Mouse (Mus musculus) lung, embryonic 14.5 days (tissue): ENCODE results near the gene Kcnn4. TPM values are rescaled to one million over a fixed set of nuclear protein-coding genes. Genes with fewer than 3 reads are reported as not detected.

Experiments used
- ATAC-seq: fragments of 200-750 bp; cut with Nextera tagmentation; 2 replicates; pipeline ENCODE4 v1.8.0; 2017; ENCODE audit warnings: mild to moderate bottlenecking, moderate TSS enrichment, moderate library complexity; ENCODE audit not compliant: insufficient read depth
- DNase-seq: peaks from one replicate; pipeline ENCODE4 v3.0.0-alpha.2; 2015
- H3K27ac ChIP-seq: fragments of 300-500 bp; sonication (generic); 2 replicates; pipeline ENCODE4 v1.5.1; 2014; ENCODE audit warnings: low read depth, mild to moderate bottlenecking, moderate library complexity
- H3K27me3 ChIP-seq: fragments of 300-500 bp; sonication (generic); 2 replicates; pipeline ENCODE4 v1.6.1; 2014; ENCODE audit warnings: low read length, control low read depth; ENCODE audit not compliant: insufficient read depth
- H3K36me3 ChIP-seq: fragments of 300-500 bp; sonication (generic); 2 replicates; pipeline ENCODE4 v1.6.1; 2014; ENCODE audit warnings: control low read depth; ENCODE audit not compliant: insufficient read depth
- H3K4me1 ChIP-seq: fragments of 300-500 bp; sonication (generic); 2 replicates; pipeline ENCODE4 v1.6.1; 2014; ENCODE audit warnings: antibody characterized with exemption, control low read depth; ENCODE audit not compliant: insufficient read depth
- H3K4me2 ChIP-seq: fragments of 300-500 bp; sonication (generic); 2 replicates; pipeline ENCODE4 v1.6.1; 2014; ENCODE audit warnings: mild to moderate bottlenecking
- H3K4me3 ChIP-seq: fragments of 300-500 bp; sonication (generic); 2 replicates; pipeline ENCODE4 v1.5.1; 2014; ENCODE audit warnings: low read depth, low read length
- H3K9ac ChIP-seq: fragments of 300-500 bp; sonication (generic); 2 replicates; pipeline ENCODE4 v1.6.1; 2014
- H3K9me3 ChIP-seq: fragments of 300-500 bp; sonication (generic); 2 replicates; pipeline ENCODE4 v1.6.1; 2016; ENCODE audit warnings: low read depth, low read length, control low read depth
- CTCF ChIP-seq: IDR thresholded peaks from 2 replicates; pipeline ENCODE4 v1.5.1; 2016; ENCODE audit warnings: antibody characterized with exemption, low read depth
- whole genome bisulfite sequencing: fragments of 180-500 bp; shearing (Covaris S2); extraction: QIAGEN DNeasy Blood & Tissue Kit; methylation state at CpG from one replicate; pipeline ENCODE4 v1.1.7; 2014; 5-methylcytosine and 5-hydroxymethylcytosine counted together
- polyA plus RNA-seq: library from polyadenylated mRNA; unstranded; fragments of >200 nt; fragmentation: Nextera tagmentation; extraction: Ambion mirVana; gene quantifications from 2 replicates; pipeline ENCODE4 v1.2.1, GENCODE M21; 2014

The Kcnn4 gene
- polyA plus RNA-seq, 1 experiment from 2014 or later: 1.6 TPM

GRCm38 (mm10) chr7:24391077-24391476 is 21.0 kb downstream of the Kcnn4 start:
- no peak overlapping the region for H3K4me3 ChIP-seq
- TF ChIP-seq CTCF: no peak
- peak; percentile 84 for ATAC-seq
- no peaks in the 10 kb centered on the region for H3K4me1 ChIP-seq
- peak; percentile 72 for DNase-seq
- 5% methylated on average over 5 of the region's 5 CpGs for WGBS
- H3K9me3 ChIP-seq: no peaks in the 10 kb centered on the region
- peak overlapping the region; percentile 30; the same call in 1 of the 2 replicates for H3K27ac ChIP-seq
- peak overlapping the region; percentile 37; the same call in 1 of the 2 replicates for H3K4me2 ChIP-seq
- H3K36me3 ChIP-seq: no peaks in the 10 kb centered on the region
- H3K27me3 ChIP-seq: no peaks in the 10 kb centered on the region
- H3K9ac ChIP-seq: no peak overlapping the region

- ATAC-seq: no peak
- no peaks in the 10 kb centered on the region for H3K36me3 ChIP-seq
- no peaks in the 10 kb centered on the region for H3K27me3 ChIP-seq
- no peak for TF ChIP-seq CTCF
- 60% methylated on average over 2 of the region's 2 CpGs for WGBS
- no peak overlapping the region for H3K27ac ChIP-seq
- H3K9me3 ChIP-seq: no peaks in the 10 kb centered on the region
- no peak overlapping the region; the same call in 1 of the 2 replicates for H3K4me2 ChIP-seq
- DNase-seq: no peak
- no peaks in the 10 kb centered on the region for H3K4me1 ChIP-seq
- H3K9ac ChIP-seq: no peak overlapping the region
- no peak overlapping the region for H3K4me3 ChIP-seq
These were observed 21.6 kb downstream of the Kcnn4 start for GRCm38 (mm10) chr7:24391687-24392086.

GRCm38 (mm10) chr7:24394054-24394453 is 24.0 kb downstream of the Kcnn4 start:
- Histone ChIP-seq H3K4me3 (no peak overlapping the region), H3K27me3 (no peaks in the 10 kb centered on the region), H3K36me3 (no peaks in the 10 kb centered on the region), H3K4me1 (no peaks in the 10 kb centered on the region), H3K9me3 (no peaks in the 10 kb centered on the region), H3K27ac (no peak overlapping the region), H3K4me2 (no peak overlapping the region), H3K9ac (no peak overlapping the region)
- ATAC-seq (no peak), DNase-seq (no peak)
- no peak for TF ChIP-seq CTCF
- 86% methylated on average over 2 of the region's 3 CpGs for WGBS

- Histone ChIP-seq H3K4me1 (no peaks in the 10 kb centered on the region), H3K9me3 (no peaks in the 10 kb centered on the region), H3K4me3 (no peak overlapping the region), H3K36me3 (no peaks in the 10 kb centered on the region), H3K4me2 (no peak overlapping the region), H3K27ac (no peak overlapping the region), H3K9ac (no peak overlapping the region), H3K27me3 (no peaks in the 10 kb centered on the region)
- DNase-seq (no peak), ATAC-seq (no peak)
- no peak for TF ChIP-seq CTCF
- 74% methylated on average over 15 of the region's 15 CpGs for WGBS
These were observed 24.6 kb downstream of the Kcnn4 start for GRCm38 (mm10) chr7:24394475-24395161.

GRCm38 (mm10) chr7:24396832-24397231 is 26.8 kb downstream of the Kcnn4 start:
- Histone ChIP-seq H3K36me3 (0 out of 2 replicates have a peak, but pooled peaks cover 3% of the 10 kb centered on the region), H3K9me3 (no peaks in the 10 kb centered on the region), H3K27me3 (no peaks in the 10 kb centered on the region), H3K27ac (no peak overlapping the region), H3K9ac (no peak overlapping the region), H3K4me3 (no peak overlapping the region), H3K4me2 (no peak overlapping the region), H3K4me1 (no peaks in the 10 kb centered on the region)
- DNase-seq: no peak
- no peak for TF ChIP-seq CTCF
- 63% methylated on average over 11 of the region's 11 CpGs for WGBS
- ATAC-seq: no peak

- 91% methylated on average over 8 of the region's 8 CpGs for WGBS
- peak overlapping the region; percentile 69; the same call in 1 of the 2 replicates for H3K4me2 ChIP-seq
- 0 out of 2 replicates have a peak, but pooled peaks cover 3% of the 10 kb centered on the region for H3K9me3 ChIP-seq
- no peaks in the 10 kb centered on the region for H3K4me1 ChIP-seq
- ATAC-seq (no peak), DNase-seq (no peak)
- no peak overlapping the region; the same call in 1 of the 2 replicates for H3K4me3 ChIP-seq
- no peaks in the 10 kb centered on the region for H3K27me3 ChIP-seq
- no peak overlapping the region for H3K27ac ChIP-seq
- H3K36me3 ChIP-seq: peaks cover 10% of the 10 kb centered on the region; the same call in 1 of the 2 replicates
- no peak for TF ChIP-seq CTCF
- H3K9ac ChIP-seq: no peak overlapping the region
These were observed 28.4 kb downstream of the Kcnn4 start for GRCm38 (mm10) chr7:24398364-24398913.
